Mouse (Mus musculus) testis, postnatal 10 days (tissue): ENCODE data around the gene Itsn2.
A peak's percentile ranks its signal among the peaks of the same experiment; 100 is the strongest.
"Not testable (repeated sequence)": the region's sequence is repeated elsewhere in the genome, so short reads cannot be mapped to it uniquely, and the experiment has no call there.

Experiments
- DNase-seq: peaks from one replicate; pipeline ENCODE4 v3.0.0; 2021; ENCODE audit warnings: low spot score

Itsn2 gene

DNA sequence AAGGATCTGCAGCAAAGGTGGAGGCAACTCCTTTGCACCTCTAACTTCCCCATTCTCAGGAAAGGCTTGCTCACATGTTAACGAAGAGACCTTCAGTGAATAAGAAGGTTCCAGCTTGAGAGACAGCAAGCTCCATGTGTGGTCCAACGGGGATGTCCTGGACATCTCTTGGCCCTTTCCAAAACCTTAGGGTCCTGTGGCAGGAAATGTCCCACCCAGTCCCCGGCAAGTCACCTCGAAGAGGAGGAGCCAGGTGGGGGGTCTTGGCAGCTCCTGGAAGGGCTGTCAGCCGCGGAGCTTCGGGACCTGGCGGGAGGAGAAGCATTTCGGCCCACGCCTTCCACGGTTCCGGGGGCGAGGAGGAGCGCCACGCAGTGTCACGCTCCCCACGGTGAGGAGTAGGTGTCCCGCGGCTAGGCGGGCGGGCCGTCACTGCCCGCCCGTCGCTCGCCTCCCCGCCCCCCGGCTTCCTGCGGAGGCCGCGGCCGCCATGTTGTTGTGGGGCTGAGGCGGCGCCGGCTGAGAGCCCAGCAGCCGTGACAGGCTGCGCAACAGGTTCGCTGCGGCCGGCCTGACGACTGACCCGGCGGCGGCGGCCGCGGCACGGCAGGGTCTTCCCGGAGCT is at the start of gene Itsn2, which contains the start of gene Gm3625:
Gene Itsn2, plus strand, starts transcription at position 98 of the 625 bp plus-strand sequence.
Gene Gm3625, minus strand, starts transcription at position 387 of the 625 bp plus-strand sequence.
- DNase-seq = peak; percentile 85

DNA sequence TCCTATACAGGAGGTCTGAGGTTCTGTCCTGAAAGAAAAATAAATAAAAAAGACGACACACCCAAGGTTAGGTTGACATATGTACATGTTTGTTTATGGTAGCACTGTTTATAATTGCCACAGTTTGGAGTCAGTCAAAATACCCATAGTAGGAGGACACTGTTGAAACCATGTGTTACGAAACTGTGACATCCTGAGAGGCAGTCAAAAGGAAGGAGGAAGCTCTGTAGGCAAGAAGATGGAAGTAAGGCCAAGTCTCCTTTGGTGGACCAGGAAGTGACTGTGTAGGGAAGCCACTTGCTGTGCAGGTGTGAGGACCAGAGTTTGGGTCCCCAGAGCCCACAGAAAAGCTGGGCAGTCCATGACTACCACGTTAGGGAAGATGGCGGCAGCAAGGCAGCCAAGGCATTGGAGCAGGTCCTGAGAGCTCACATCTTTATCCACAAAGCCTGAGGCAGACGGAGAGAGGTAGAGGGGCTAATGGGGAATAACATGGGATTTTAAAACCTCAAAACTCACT is 48.0 kb upstream of the Itsn2 start:
- no peak for DNase-seq

DNA sequence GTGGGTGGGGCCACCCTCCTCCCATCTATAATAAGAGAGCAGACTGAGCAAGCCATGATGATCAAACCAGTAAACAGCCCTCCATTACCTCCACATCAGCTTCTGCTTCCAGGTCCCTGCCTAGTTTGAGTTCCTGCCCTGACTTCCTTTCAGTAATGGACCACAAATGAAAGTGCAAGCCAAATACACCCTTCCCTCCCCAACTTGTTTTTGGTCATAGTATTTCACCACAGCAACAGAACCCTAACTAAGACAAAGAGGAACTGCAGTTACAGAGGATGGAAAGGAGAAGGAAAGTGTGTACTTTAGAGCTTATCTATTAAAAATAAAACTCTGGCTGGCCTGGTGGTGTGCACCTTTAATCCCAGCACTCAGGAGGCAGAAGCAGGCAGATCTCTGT is 47.0 kb upstream of the Itsn2 start:
- DNase-seq = no peak

DNA sequence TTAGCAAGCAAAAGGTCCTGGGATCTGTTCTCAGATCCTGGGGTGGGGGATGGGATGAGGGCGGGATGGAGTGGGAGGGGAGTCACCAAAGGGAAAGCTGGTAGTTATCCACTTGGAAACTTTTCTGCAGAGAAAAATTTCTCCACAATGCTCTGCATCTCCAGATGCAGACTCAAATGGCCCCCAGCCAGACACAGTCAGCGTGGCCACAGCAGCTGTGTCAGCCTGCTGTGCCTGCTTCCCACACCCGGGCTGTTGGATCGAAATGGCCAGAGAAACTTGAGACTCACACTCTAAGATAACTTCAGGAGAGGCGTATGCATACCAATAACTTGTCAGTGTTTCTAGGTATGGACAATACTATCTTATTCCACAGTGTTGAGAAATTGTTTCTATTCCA is 45.9 kb upstream of the Itsn2 start:
- peak; percentile 77 for DNase-seq

DNA sequence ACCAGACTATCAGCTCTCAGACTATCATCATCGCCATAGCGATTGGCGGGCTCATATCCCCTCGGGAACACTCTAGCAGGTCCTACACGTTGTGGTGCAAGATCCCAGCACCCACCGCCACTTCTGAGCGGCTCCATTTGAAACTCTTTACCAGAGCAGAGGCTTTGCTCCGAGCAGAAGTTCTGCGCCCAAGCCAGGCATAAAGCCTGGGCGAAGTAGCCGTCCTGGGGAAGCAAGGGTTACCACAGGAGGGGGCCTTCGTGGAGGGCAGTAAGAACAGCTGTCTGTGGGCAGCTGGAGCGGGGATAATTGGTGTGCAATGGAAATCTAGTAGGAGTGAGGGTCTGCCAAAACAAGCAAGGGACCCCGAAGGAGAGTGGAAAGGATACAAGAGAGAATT is 44.9 kb upstream of the Itsn2 start:
- DNase-seq = no peak

DNA sequence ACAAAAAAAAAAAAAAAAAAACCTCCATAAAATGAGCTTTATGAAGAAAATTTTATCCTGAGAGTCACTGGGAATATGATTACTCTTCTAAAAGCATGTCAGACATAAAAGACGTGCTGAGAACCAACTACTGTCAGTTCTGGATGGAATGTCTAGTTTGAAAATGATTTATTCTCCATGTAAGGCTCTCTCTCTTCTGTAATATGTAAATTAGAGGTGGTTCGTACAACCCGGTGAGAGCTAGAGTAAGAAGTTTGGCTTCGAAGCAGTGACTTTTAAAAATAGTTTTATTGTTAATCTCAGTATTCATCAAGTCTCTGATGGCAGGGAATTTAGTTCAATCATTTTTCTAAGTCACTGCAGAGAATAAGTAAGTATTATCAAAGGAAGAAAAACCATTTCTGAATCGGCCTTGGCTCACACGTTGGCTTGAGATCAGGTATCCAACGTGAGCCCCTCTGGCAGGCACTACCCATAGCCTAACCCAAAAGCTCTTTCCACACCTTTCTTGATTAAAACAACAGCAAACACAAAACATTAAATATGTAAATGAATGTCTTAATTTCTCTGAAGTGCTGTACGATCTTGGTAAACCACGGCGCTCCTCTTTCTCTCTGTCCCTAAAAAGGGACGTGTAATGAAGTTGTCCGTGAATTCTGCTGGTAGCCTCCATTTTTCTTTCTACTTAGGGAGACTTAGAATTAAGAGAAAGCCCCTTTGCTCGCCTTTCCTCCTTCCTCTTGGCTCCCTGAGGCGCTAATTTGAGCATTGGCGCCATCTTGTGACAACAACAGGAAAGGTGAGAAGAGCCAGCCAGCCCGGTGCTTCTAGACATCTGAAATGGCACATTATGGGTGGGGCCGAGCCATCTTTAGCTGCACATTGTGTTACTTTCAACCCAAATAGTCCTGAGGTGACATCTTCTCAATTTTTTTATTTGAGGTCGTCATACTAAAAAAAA is 44.1 kb upstream of the Itsn2 start:
- DNase-seq = peak; percentile 80

DNA sequence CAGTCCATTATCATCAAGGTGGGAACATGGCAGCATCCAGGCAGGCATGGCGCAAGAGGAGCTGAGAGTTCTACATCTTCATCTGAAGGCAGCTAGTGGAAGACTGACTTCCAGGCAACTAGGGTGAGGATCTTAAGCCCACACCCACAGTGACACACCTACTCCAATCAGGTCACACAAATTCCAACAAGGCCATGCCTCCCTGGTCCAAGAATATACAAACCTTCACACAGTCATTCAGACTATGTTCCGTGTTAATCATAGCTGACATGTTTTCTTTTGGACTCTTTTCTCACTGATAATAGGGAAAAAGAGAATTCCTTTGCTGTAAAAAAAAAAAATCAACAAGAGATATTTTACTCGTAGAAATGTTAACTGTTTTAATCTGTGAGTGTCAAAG is 38.7 kb upstream of the Itsn2 start:
- not testable (repeated sequence) for DNase-seq

DNA sequence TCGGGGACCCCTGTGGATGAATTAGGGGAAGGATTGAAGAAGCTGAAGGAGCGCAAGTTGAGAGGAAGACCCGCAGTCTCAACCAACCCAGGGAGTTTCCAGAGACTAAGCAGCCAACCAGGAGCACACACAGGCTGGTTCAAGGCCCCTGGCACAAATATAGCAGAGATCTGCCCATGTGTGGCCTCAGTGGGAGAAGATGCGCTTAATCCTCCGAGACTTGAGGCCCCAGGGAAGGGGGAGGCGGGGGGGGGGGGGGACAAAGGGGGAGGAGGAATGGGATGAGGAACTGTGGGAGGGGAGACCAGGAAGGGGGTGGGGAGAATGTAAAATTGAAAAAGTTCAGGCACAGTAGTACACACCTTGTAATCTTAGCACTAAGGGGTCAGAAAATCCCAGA is 37.0 kb upstream of the Itsn2 start:
- DNase-seq = no peak

DNA sequence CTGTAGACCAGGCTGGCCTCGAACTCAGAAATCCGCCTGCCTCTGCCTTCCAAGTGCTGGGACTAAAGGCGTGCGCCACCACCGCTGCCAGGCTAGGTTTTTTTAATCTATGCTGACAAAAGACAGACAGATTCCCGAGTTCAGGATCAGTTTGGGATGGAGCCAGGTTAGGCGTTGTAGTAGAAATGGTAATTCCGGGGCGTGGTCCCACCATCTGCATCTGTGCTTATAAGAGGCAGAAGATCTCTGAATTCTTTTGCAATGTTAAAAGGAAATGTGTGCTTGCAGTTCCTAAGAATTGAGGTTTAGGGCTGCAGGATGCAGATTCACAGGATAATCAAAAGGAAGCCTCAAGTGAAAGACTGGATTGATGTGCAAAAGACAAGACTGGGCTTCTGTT is 35.5 kb upstream of the Itsn2 start:
- DNase-seq = no peak

DNA sequence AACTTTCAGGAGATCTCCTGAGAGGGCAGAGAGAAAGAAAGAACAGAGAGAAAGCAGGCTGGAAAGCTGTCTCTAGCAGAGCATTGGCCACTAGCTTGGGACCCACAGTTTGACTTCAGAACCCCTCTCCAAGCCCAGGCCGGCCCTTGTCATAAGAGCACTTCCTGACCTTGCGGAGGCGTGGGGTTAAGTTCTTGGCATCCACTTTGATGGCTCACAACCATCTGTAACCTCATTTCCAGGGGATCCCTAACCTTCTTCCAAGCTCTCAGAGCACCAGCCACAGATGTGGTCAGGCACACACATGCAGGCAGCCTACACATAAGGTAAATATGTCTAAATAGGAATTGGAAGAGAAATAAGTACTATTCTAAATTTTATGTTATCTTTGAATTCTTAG is 35.0 kb upstream of the Itsn2 start:
- DNase-seq = no peak

DNA sequence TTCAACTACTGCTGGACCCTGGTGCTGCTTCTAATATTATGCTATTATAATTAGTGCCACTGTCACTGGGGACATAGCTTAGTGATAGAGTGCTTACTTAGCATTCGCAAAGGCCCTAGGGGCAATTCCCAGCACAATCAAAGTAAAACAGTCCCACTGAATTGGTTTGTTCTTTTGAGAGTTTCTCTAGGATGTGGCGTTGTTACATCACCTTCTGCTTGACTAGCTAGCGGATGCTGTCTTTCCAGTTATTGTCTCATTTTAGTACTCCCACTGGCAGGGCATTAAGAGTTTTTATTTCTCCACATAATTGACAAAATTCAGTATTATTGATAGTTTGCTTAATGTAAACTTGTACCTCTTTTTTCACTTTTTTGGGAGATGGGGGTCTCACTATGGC is 34.4 kb upstream of the Itsn2 start:
- DNase-seq = no peak

DNA sequence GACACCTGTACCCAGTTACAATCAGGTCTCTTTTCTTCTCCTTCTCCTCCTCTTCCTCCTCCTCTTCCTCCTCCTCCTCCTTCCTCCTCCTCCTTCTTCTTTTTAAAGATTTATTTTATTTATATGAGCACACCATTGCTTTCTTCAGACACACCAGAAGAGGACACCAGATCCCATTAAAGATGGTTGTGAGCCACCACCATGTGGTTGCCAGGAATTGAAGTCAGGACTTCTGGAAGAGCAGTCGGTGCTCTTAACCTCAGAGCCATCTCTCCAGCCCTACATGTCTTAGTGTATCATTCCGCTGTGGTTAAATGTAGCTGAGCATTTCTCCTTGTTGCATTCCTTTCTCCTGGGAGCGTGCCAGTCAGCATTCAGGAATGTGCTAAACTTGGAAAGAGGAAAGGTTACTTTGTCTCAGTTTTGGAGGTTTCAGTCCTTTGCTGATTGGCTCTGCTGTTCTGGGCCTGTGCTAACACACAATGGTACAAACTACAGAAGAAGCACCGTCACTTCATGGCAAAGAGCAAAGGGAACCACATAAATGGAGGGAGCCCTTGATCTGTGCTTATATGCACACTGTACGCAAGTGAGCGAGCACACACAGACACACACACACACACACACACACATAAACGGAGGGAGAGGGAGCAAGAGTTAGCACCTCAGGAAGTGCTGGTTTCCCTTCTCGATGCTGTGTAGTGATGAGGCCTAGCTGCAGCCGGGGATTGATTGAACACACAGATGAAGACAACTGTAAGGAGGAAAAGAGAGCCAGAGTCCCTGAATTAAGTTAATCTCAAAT is 33.8 kb upstream of the Itsn2 start:
- peak; percentile 79 for DNase-seq

DNA sequence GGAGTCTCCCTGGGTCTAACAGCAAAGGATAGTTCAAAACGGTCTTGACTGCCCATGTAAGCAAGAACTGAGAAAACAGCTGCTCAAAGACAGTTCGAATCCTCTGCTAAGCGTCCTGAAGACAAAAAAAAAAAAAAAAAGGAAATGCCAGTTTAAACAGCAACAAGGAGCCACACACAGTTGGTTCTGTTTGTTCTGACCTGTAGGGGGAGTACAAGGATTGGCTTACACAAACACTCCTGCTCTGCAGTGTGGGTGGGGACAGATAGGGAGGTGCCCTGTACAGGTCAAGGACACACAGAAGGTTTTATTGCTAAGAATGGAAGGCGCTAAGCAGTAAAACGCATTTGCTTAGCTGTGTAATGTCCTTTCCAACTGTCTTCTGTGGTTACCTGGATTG is 20.6 kb upstream of the Itsn2 start:
- no peak for DNase-seq

DNA sequence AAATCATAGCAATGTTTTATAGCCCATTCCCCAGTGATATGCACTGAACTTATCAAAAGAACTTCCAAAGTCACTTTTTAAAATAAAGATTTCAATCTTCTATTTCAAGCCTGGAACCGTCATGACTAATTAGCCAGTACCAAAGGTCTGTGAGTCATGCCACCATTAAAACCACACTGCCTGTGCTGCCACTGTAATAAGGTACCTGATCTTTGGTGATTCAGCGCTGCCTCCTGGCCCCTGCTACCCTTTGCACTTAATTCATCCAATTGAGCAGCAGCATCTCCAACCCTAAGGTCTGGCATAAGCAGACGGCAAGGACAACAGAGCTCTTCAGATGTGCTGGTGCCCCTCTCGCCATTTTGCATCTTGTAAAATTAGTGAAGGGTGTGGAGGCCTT is 18.4 kb upstream of the Itsn2 start:
- DNase-seq = no peak

DNA sequence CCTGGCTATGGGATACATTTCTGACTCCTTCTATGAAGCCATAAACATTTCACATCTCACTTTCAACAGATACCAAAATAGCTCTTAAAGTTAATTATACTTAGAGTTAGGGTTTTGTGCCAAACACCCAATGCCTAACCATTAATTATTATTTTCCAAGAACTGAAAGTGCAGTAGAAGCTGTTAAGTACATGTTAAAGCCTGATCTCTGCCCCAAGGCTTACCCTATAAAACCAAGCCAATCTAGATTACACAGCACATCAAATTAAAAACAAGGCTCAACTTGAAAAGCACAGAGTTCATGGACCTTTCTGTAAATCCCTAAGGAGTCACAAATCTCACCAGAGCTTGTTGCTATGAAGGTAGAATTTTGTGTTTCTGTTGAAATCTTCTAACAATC is 10.1 kb upstream of the Itsn2 start:
- no peak for DNase-seq

DNA sequence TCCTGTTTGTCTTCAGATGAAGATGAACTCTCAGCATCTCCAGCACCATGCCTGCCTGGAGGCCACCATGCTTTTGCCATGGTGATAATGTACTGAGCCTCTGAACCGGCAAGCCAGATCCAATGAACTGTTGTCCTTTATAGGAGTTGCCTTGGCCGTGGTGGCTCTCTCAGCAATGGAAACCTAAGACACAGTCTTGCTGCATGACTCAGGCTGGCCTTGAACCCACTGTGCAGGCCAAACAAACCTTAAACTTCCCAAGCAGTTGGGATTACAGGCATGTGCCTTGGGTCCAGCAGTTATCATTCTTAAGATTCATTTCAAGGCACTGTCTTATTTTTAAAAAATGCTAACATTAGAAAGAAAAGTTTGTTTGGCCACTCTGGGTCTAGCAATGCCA is 4.6 kb upstream of the Itsn2 start:
- DNase-seq = no peak

DNA sequence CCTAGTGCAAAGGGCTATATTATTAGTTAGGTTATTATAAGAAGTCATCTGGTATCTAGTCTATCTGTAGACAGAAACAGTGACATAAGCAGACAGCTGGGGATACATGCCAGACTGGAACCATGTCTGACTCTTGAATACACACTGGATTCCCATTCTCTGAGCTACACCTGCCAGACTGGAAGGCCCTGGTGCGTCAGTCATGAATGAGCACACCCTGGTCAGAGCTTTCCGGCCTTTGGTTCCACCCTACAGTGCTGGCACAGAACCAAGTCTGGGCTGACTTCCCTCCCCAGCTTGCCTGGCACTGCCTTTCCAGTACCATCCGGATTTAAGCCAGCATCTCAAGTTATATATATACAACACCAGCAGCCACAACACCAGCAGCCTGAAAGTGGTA is 3.8 kb upstream of the Itsn2 start:
- DNase-seq = peak; percentile 54

DNA sequence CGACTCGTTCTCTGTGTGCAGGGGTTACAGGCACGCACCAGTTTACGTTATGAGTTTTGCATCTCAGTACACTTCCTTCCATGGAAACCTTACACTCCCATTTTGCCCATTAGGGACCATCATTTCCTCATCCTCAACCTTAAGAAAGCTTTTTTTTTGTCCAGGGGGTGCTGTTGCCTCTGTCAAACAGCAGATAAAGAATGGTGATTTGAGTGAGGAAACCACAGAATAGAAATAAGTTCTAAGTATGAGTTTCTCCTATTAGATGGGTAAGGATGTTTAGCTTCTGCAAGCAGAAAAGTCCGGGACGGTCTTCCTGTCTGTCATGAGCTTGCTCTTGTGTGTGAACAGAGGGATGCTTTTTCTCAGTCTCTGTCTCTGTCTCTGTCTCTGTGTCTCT is 413 bp upstream of the Itsn2 start:
- DNase-seq = no peak

DNA sequence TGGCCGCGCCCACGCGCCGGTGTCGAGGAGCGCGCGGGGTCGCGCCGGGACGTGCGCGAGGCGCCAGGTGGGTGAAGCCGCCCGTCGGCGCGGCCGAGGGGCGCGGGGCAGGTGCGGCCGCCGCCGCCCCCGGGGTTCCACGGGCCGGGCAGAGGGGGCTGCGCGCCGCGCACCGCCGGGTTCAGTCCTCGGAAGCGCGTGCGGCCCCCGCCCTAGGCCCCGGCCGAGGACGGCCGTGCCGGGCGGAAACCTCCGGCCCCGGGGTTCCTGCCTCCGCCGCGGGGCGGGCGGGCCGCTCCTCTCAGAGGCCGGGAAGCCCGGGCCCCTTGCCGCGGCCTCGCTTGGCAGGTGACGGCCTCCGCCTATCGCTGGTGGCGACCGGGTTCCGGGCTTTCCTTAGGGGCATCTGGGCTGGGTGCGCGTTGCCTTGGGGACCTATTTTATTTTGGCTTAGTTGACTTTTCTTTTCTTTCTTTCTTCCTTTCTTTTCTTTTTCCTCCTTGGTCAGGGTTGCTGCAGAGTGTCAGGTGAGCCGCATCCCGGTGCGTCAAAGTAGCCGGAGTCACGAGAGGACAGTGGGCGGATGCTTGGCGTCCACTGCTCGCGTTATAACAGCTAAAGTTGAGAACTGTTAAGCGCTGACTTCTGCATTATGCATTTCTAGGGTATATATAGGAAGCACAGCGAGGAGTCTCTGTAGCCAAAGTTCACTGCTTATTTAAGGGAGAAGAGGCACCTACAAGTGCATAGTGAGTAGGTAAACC is 910 bp downstream of the Itsn2 start:
- peak; percentile 71 for DNase-seq

DNA sequence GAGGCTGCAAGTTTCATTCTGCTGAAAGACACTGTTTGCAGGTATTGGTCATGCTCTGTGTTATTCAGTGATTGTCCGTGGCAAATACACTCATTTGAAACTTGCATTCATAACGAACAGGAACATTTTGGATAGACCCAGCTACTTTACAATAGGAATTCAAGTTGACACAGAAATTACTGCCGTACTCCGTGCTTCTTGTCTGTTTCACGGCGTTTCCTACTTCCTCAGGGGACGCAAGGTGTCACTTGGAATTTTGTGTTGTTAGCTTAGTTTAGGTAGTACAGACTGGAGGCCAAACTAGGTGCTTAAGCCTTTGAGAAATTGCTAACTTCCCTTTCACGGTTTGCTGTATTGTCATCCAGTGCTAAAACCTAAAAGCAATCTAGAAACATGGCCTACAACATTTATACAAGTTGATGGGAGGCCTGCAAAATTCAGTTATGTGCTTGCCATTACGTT is 1.5 kb downstream of the Itsn2 start:
- DNase-seq = no peak

DNA sequence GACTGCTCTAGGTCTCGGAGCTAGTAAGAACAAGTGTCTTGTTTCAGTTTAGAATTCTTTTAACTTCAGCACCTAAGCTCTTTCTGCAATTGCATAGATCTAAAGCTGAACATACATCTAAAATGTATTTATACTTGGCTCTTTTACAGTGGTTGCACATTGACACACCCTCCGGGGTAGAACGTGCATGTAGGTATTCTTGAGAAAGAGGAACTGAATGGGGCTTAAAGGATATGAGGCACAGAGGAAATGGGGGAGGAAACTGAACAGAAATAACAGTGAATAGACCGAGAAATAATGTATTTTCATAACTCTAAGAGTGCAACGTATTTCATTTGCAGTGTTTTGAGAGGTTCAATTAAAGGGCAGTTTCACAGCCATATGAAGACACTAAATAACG is 2.6 kb downstream of the Itsn2 start:
- DNase-seq = no peak
